Mouse (Mus musculus) heart, adult 2 months (tissue): ENCODE results near the gene Bpnt1. TPM values are rescaled to one million over a fixed set of nuclear protein-coding genes. Genes with fewer than 3 reads are reported as not detected.

Experiments
- DNase-seq, 2 experiments: peaks; one replicate each; pipeline ENCODE4 v3.0.0; 2021
- H3K27ac ChIP-seq: fragments of 200-600 bp; 2 replicates; pipeline ENCODE4 v1.8.1; 2022
- H3K27me3 ChIP-seq: fragments of 200-500 bp; 2 replicates; pipeline ENCODE4 v1.6.1; 2012; ENCODE audit warnings: mild to moderate bottlenecking, low read length, inconsistent platforms, mixed read lengths; ENCODE audit not compliant: control insufficient read depth, insufficient read depth
- H3K36me3 ChIP-seq: fragments of 200-500 bp; 2 replicates; pipeline ENCODE4 v1.6.1; 2012; ENCODE audit warnings: low read length, inconsistent platforms; ENCODE audit not compliant: control insufficient read depth, insufficient read depth
- H3K4me1 ChIP-seq: fragments of 200-500 bp; 2 replicates; pipeline ENCODE4 v1.6.1; 2011; ENCODE audit warnings: low read length; ENCODE audit not compliant: control insufficient read depth, insufficient read depth
- H3K4me3 ChIP-seq: fragments of 200-600 bp; 2 replicates; pipeline ENCODE4 v1.8.1; 2022
- H3K79me2 ChIP-seq: fragments of 200-500 bp; replicated peaks from 2 replicates; pipeline ENCODE4 v1.6.1; 2012; ENCODE audit warnings: mild to moderate bottlenecking, inconsistent platforms, low read length, moderate library complexity, mixed read lengths; ENCODE audit not compliant: control insufficient read depth, insufficient read depth
- H3K9ac ChIP-seq: fragments of 200-500 bp; 2 replicates; pipeline ENCODE4 v1.6.1; 2012; ENCODE audit warnings: low read depth, mild to moderate bottlenecking, control low read depth, inconsistent platforms, low read length, mixed read lengths
- CTCF ChIP-seq: fragments of 200-600 bp; IDR thresholded peaks from 2 replicates; pipeline ENCODE4 v1.8.1; 2022; ENCODE audit warnings: antibody characterized with exemption, mild to moderate bottlenecking, moderate library complexity
- EP300 ChIP-seq: fragments of 200-500 bp; IDR thresholded peaks from 2 replicates; pipeline ENCODE4 v1.6.1; 2011; ENCODE audit warnings: low read depth, low read length, control low read depth; ENCODE audit not compliant: insufficient read depth
- POLR2A ChIP-seq: fragments of 200-500 bp; IDR thresholded peaks from 2 replicates; pipeline ENCODE4 v1.6.1; 2011; ENCODE audit warnings: mild to moderate bottlenecking, low read depth, low read length, control low read depth; ENCODE audit not compliant: insufficient read depth
- WGBS: fragments of 180-500 bp; shearing (Covaris S2); methylation state at CpG from one replicate; pipeline ENCODE4 v1.1.7; 2018; 5-methylcytosine and 5-hydroxymethylcytosine counted together
- intact Hi-C: fragments of 180-260 bp; cut with DNase I; formaldehyde crosslinking; loops from one replicate; pipeline ENCODE4 v1.15.1; 2025
- polyA plus RNA-seq: library from polyadenylated mRNA; depleted of rRNA; stranded (reverse); fragments of >200 nt; gene quantifications from 2 replicates; pipeline ENCODE4 v1.2.3, GENCODE M21; 2012
- total RNA-seq, 2 experiments: library from RNA; stranded (reverse); gene quantifications; 2 replicates each; pipeline ENCODE4 v1.2.3; 2021

Bpnt1 gene
- total and polyA plus RNA-seq, 3 experiments = 26.3 to 29.6 (median 27.8) TPM

DNA sequence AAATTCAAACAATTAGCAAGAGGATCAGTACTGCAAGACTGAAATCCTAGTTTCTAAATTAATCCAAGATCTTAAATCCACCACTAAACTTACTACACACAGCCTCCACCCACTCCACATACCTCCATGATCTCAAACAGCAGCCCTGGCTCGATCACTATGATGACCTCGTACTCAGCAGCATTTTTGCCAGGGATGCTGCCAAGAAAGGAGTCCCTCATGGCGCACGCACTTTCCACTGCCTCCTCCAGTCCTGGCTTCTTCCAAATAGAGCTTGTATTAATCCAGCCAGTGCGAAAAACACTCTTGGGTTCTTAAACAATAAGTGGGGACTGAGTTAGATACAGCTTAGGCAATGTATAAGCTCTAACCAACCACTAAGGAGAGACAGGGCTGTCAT is 42.7 kb upstream of the Bpnt1 start:
- no peaks in the 10 kb centered on the region for H3K36me3 ChIP-seq
- H3K27me3 ChIP-seq = no peaks in the 10 kb centered on the region
- no peak overlapping the region for H3K27ac ChIP-seq
- DNase-seq = peak in 1 of 2 experiments; percentile 26
- intact Hi-C loops = no loop called here
- 52% methylated on average over 5 of the region's 5 CpGs for WGBS
- peaks cover 4% of the 10 kb centered on the region for H3K4me1 ChIP-seq
- TF ChIP-seq EP300 = no peak
- TF ChIP-seq CTCF = no peak
- TF ChIP-seq POLR2A = no peak
- no peak overlapping the region for H3K4me3 ChIP-seq
- no peak overlapping the region for H3K9ac ChIP-seq
- H3K79me2 ChIP-seq = no peaks in the 10 kb centered on the region

DNA sequence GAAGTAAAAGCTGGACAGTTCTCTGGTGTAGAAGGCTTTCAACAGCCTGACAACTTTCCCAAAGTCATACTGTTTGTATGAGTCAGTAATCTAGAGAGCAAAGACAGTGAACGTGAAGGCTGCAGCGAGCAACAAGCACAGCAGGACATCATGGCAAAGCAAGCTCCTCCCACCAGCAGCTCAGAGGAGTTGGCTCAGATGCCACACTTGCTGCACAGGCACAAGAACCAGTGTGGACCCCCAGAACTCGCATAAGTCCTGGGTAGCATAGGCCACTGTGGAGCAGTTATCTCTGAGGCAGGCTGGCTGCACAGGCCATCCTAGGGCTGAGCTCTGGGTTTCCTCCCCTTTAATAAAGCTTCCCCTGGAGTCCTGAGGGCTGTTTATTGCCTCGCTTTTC is 40.6 kb upstream of the Bpnt1 start:
- Histone ChIP-seq H3K27me3 (no peaks in the 10 kb centered on the region), H3K4me1 (no peaks in the 10 kb centered on the region), H3K9ac (no peak overlapping the region), H3K4me3 (no peak overlapping the region), H3K27ac (no peak overlapping the region), H3K79me2 (no peaks in the 10 kb centered on the region), H3K36me3 (no peaks in the 10 kb centered on the region)
- no peak for DNase-seq
- TF ChIP-seq CTCF = no peak
- no peak for TF ChIP-seq EP300
- no peak for TF ChIP-seq POLR2A
- intact Hi-C loops = no loop called here
- 84% methylated on average over 4 of the region's 4 CpGs for WGBS

DNA sequence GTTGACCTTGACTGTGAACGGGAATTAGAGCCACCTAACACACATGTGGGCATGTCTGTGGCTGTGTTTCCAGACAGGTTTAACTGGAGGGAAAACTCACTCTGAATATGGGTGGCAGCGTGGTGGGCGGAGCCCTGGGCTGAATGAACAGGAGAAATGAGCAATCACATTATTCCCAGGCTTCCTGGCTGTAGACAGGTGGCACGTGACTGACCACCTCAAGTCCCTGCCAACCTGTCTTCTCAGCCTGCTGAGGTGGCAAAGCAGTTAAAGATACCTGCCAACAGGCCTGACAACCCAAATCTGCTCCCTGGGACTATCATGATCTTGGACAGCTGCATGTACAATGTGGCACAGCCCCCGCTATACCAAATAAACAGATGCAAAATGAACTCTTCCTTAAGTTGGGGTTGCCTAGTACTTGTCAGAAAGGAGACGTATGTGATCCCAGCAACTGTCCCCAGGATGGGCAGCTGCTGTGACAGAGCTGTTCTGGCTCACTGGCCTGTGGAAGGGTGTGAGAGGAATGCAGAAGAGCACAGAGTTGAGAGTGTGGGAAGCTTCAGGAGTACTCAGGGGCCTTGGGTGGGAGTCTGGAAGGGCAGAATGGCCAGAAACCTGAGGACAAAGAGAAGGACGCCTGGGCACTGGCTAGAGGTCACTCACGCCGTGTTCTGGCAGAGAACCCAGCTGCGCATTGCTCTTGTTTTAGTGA is 39.1 kb upstream of the Bpnt1 start:
- H3K27ac ChIP-seq = no peak overlapping the region
- H3K36me3 ChIP-seq = no peaks in the 10 kb centered on the region
- TF ChIP-seq CTCF (no peak), POLR2A (no peak), EP300 (no peak)
- intact Hi-C loops = no loop called here
- no peaks in the 10 kb centered on the region for H3K79me2 ChIP-seq
- no peak overlapping the region for H3K9ac ChIP-seq
- H3K27me3 ChIP-seq = no peaks in the 10 kb centered on the region
- DNase-seq = no peak
- H3K4me1 ChIP-seq = no peaks in the 10 kb centered on the region
- no peak overlapping the region for H3K4me3 ChIP-seq
- 91% methylated on average over 10 of the region's 10 CpGs for WGBS

GRCm38 (mm10) chr1:185296850-185297249 is 35.1 kb upstream of the Bpnt1 start:
- Histone ChIP-seq H3K36me3 (no peaks in the 10 kb centered on the region), H3K27ac (no peak overlapping the region), H3K27me3 (no peaks in the 10 kb centered on the region), H3K79me2 (no peaks in the 10 kb centered on the region), H3K4me1 (no peaks in the 10 kb centered on the region), H3K9ac (no peak overlapping the region), H3K4me3 (no peak overlapping the region)
- WGBS = 95% methylated on average over 7 of the region's 7 CpGs
- no peak for DNase-seq
- intact Hi-C loops = no loop called here
- TF ChIP-seq POLR2A (no peak), CTCF (no peak), EP300 (no peak)

- Histone ChIP-seq H3K79me2 (no peaks in the 10 kb centered on the region), H3K36me3 (no peaks in the 10 kb centered on the region), H3K27me3 (no peaks in the 10 kb centered on the region), H3K9ac (no peak overlapping the region), H3K4me1 (no peaks in the 10 kb centered on the region), H3K27ac (no peak overlapping the region), H3K4me3 (no peak overlapping the region)
- 87% methylated on average over 8 of the region's 8 CpGs for WGBS
- DNase-seq = peak in 1 of 2 experiments; percentile 41
- intact Hi-C loops = no loop called here
- TF ChIP-seq POLR2A = no peak
- TF ChIP-seq EP300 = 0 out of 2 replicates have a peak, but pooled peaks have one; percentile 18
Measured at GRCm38 (mm10) chr1:185298496-185298895, 33.5 kb upstream of the Bpnt1 start.

GRCm38 (mm10) chr1:185302816-185303215 is 29.1 kb upstream of the Bpnt1 start:
- Histone ChIP-seq H3K79me2 (0 out of 2 replicates have a peak, but pooled peaks cover 2% of the 10 kb centered on the region), H3K4me3 (no peak overlapping the region), H3K36me3 (no peaks in the 10 kb centered on the region), H3K9ac (no peak overlapping the region), H3K4me1 (no peaks in the 10 kb centered on the region), H3K27me3 (no peaks in the 10 kb centered on the region), H3K27ac (no peak overlapping the region)
- DNase-seq = no peak
- intact Hi-C loops = no loop called here
- WGBS = 95% methylated on average over 6 of the region's 6 CpGs
- TF ChIP-seq POLR2A (no peak), EP300 (no peak), CTCF (no peak)
